ENCODE assay signal across 21 mouse cellular contexts in genomic region chr8:64348082-64348646, GRCm38 (mm10).
DNase-seq lines count a peak whose midpoint lies in the region; ATAC-seq and TF ChIP-seq lines count a peak whose summit lies in the region.
"Had no signal": no experiment of that assay in that cellular context is flagged by ENCODE, and none has a peak within 500 bp of the region (broad histone marks: within the 10 kb centered on the region; RNA-seq: fewer than 3 reads in every experiment).

No protein-coding gene starts in this region.

- WGBS in forebrain, embryonic 12.5 days: 20% methylated on average over 3 of the region's 3 CpGs
- WGBS in forebrain, embryonic 11.5 days: 53% methylated on average over 3 of the region's 3 CpGs
- 63% methylated on average over 3 of the region's 3 CpGs for WGBS in heart, embryonic 15.5 days
- 34% methylated on average over 3 of the region's 3 CpGs for WGBS in midbrain, embryonic 14.5 days
- WGBS in midbrain, postnatal 0 days: 34% methylated on average over 3 of the region's 3 CpGs

- H3K27me3 ChIP-seq in forebrain, embryonic 12.5 days: no peaks in the 10 kb centered on the region
- no peaks in the 10 kb centered on the region for H3K27me3 ChIP-seq in forebrain, embryonic 11.5 days (ENCODE audit: control insufficient read depth, insufficient read depth, low read length)
- H3K27me3 ChIP-seq in heart, embryonic 15.5 days: no peaks in the 10 kb centered on the region
- no peaks in the 10 kb centered on the region for H3K27me3 ChIP-seq in midbrain, embryonic 14.5 days (ENCODE audit: control insufficient read depth, insufficient read depth, low read length)
- H3K27me3 ChIP-seq in midbrain, postnatal 0 days (ENCODE audit: insufficient read depth, low read length): no peaks in the 10 kb centered on the region

- H3K36me3 ChIP-seq in forebrain, embryonic 12.5 days (replicated peaks): no peaks in the 10 kb centered on the region
- no peaks in the 10 kb centered on the region for H3K36me3 ChIP-seq in forebrain, embryonic 11.5 days (ENCODE audit: control insufficient read depth, insufficient read depth, low read length)
- no peaks in the 10 kb centered on the region for H3K36me3 ChIP-seq in heart, embryonic 15.5 days
- H3K36me3 ChIP-seq in midbrain, embryonic 14.5 days (ENCODE audit: control insufficient read depth, insufficient read depth, low read length): no peaks in the 10 kb centered on the region
- H3K36me3 ChIP-seq in midbrain, postnatal 0 days (ENCODE audit: insufficient read depth, low read length): no peaks in the 10 kb centered on the region
- H3K36me3 ChIP-seq: limb, embryonic 10.5 days had no signal

- TF ChIP-seq CTCF in midbrain, postnatal 0 days (IDR thresholded peaks at IDR 0.05): no peak

- H3K4me3 ChIP-seq in forebrain, embryonic 12.5 days (replicated peaks): no peak overlapping the region
- no peak overlapping the region for H3K4me3 ChIP-seq in forebrain, embryonic 11.5 days (ENCODE audit: low read depth, low read length)
- H3K4me3 ChIP-seq in heart, embryonic 15.5 days: no peak overlapping the region
- H3K4me3 ChIP-seq in midbrain, embryonic 14.5 days (replicated peaks; ENCODE audit: low read depth, low read length): no peak overlapping the region
- H3K4me3 ChIP-seq in midbrain, postnatal 0 days (ENCODE audit: low read depth, low read length): no peak overlapping the region
- H3K4me3 ChIP-seq: gastrocnemius, adult 2 months; limb, embryonic 10.5 days had no signal

- H3K27ac ChIP-seq in forebrain, embryonic 12.5 days: 0 out of 2 replicates have a peak overlapping the region, but pooled peaks have one; percentile 2
- no peak overlapping the region for H3K27ac ChIP-seq in forebrain, embryonic 11.5 days (ENCODE audit: low read depth, low read length)
- H3K27ac ChIP-seq in heart, embryonic 15.5 days: peak overlapping the region; percentile 17
- no peak overlapping the region for H3K27ac ChIP-seq in midbrain, embryonic 14.5 days (replicated peaks; ENCODE audit: low read depth, low read length)
- no peak overlapping the region for H3K27ac ChIP-seq in midbrain, postnatal 0 days (ENCODE audit: low read depth, low read length)
- H3K27ac ChIP-seq: gastrocnemius, adult 2 months; hindbrain, embryonic 14.5 days; limb, embryonic 10.5 days; macrophage had no signal

- H3K9ac ChIP-seq in forebrain, embryonic 12.5 days: no peak overlapping the region
- H3K9ac ChIP-seq in forebrain, embryonic 11.5 days (ENCODE audit: low read length): no peak overlapping the region
- no peak overlapping the region for H3K9ac ChIP-seq in heart, embryonic 15.5 days
- H3K9ac ChIP-seq in midbrain, embryonic 14.5 days (replicated peaks; ENCODE audit: low read length): no peak overlapping the region
- no peak overlapping the region for H3K9ac ChIP-seq in midbrain, postnatal 0 days (replicated peaks; ENCODE audit: low read length, poor library complexity, severe bottlenecking)
- H3K9ac ChIP-seq: hindbrain, embryonic 14.5 days had no signal

- H3K9me3 ChIP-seq in forebrain, embryonic 12.5 days: no peaks in the 10 kb centered on the region
- H3K9me3 ChIP-seq in forebrain, embryonic 11.5 days (ENCODE audit: control insufficient read depth, low read length): no peaks in the 10 kb centered on the region
- H3K9me3 ChIP-seq in heart, embryonic 15.5 days (replicated peaks): no peaks in the 10 kb centered on the region
- H3K9me3 ChIP-seq in midbrain, embryonic 14.5 days (ENCODE audit: control insufficient read depth, low read length): no peaks in the 10 kb centered on the region
- H3K9me3 ChIP-seq in midbrain, postnatal 0 days (ENCODE audit: low read length): no peaks in the 10 kb centered on the region
- H3K9me3 ChIP-seq: limb, embryonic 10.5 days had no signal

- H3K4me2 ChIP-seq in forebrain, embryonic 12.5 days: no peak overlapping the region
- H3K4me2 ChIP-seq in forebrain, embryonic 11.5 days (ENCODE audit: low read depth, low read length, severe bottlenecking): no peak overlapping the region
- H3K4me2 ChIP-seq in heart, embryonic 15.5 days: no peak overlapping the region
- H3K4me2 ChIP-seq in midbrain, embryonic 14.5 days (ENCODE audit: low read length): no peak overlapping the region
- no peak overlapping the region for H3K4me2 ChIP-seq in midbrain, postnatal 0 days (ENCODE audit: low read depth, low read length, poor library complexity, severe bottlenecking)
- H3K4me2 ChIP-seq: heart, embryonic 11.5 days; hindbrain, embryonic 14.5 days had no signal

- peak; percentile 52; the same call in 1 of the 2 replicates for ATAC-seq in forebrain, embryonic 12.5 days (ENCODE audit: low FRiP score)
- ATAC-seq in forebrain, embryonic 11.5 days (replicated peaks; ENCODE audit: low FRiP score): no peak
- no peak for ATAC-seq in heart, embryonic 15.5 days (replicated peaks; ENCODE audit: insufficient number of reproducible peaks, insufficient read depth, low FRiP score, low read depth)
- ATAC-seq in midbrain, embryonic 14.5 days (ENCODE audit: low FRiP score, low TSS enrichment): no peak
- ATAC-seq in midbrain, postnatal 0 days (ENCODE audit: low FRiP score): no peak
- ATAC-seq: lung, postnatal 0 days had no signal

- H3K4me1 ChIP-seq in forebrain, embryonic 12.5 days: peaks cover 9% of the 10 kb centered on the region; the same call in 1 of the 2 replicates
- H3K4me1 ChIP-seq in forebrain, embryonic 11.5 days (replicated peaks; ENCODE audit: control insufficient read depth, insufficient read depth, low read length): no peaks in the 10 kb centered on the region
- peaks cover 20% of the 10 kb centered on the region for H3K4me1 ChIP-seq in heart, embryonic 15.5 days (replicated peaks)
- H3K4me1 ChIP-seq in midbrain, embryonic 14.5 days (ENCODE audit: control insufficient read depth, insufficient read depth, low read length): no peaks in the 10 kb centered on the region
- H3K4me1 ChIP-seq in midbrain, postnatal 0 days (ENCODE audit: insufficient read depth, low read length): no peaks in the 10 kb centered on the region
- H3K4me1 ChIP-seq: limb, embryonic 10.5 days had no signal

- DNase-seq in forebrain, embryonic 11.5 days (ENCODE audit: low spot score): no peak
- no peak for DNase-seq in heart, adult 9 months (ENCODE audit: low spot score in 2 of 2)
- peak; percentile 47 for DNase-seq in midbrain, embryonic 14.5 days
- no peak for DNase-seq in midbrain, postnatal 0 days (ENCODE audit: low spot score)
- no peak for DNase-seq in cerebellum, adult 8-10 months
- DNase-seq: adrenal gland, postnatal 36 days; cerebellum, adult 11-12 months; cerebellum, postnatal 14 days; gastrocnemius, adult 2 months; heart, postnatal 36 days; kidney, adult 2 months; kidney, postnatal 10 days; liver; thymus, postnatal 25 days had no signal

Comparison
In these comparisons a context has a peak if more than half of its experiments do, and no peak if none do; other contexts are left out.
1. H3K27ac ChIP-seq: peak in forebrain, embryonic 12.5 days (single experiment) and heart, embryonic 15.5 days (single experiment); none in forebrain, embryonic 11.5 days (single experiment), midbrain, embryonic 14.5 days (single experiment) and midbrain, postnatal 0 days (single experiment).